Mouse (Mus musculus) mouse trophoblast stem cell (cell line): ENCODE results near the gene Dnajb3.

Experiments
- in situ Hi-C, 2 experiments: fragments of 300-500 bp; cut with MseI, MboI; formaldehyde crosslinking; loops; 2 replicates in 1 of 2; 3 replicates in 1 of 2; pipeline ENCODE4 v1.15.1; 2025

Dnajb3 gene

GRCm38 (mm10) chr1:88205294-88205922, at the start of gene Dnajb3:
Dnajb3 (minus strand) TSS chr1:88205782.
- in situ Hi-C loops = no loop called here

GRCm38 (mm10) chr1:88254793-88255465, 49.3 kb upstream of the Dnajb3 start:
- in situ Hi-C loops = no loop called here

DNA sequence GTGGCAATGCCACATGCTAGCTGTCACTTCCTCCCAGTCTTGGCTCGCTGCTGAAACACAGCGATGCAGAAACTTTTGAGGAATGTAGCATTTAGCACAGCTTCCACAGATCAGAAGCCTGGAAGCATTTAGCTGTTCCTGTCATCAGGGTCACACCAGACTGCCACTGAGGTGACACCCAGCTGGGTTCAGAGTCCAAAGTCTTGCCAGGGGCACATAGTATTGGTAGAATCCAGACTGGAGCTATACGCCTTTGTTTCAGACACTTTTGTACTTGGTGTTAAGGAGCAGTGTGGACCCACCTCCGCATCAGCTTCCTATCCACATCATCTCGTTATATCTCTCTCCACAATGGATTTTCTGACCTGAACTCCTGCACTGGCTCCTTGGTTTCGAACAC, 48.0 kb upstream of the Dnajb3 start:
- in situ Hi-C loops = no loop called here

DNA sequence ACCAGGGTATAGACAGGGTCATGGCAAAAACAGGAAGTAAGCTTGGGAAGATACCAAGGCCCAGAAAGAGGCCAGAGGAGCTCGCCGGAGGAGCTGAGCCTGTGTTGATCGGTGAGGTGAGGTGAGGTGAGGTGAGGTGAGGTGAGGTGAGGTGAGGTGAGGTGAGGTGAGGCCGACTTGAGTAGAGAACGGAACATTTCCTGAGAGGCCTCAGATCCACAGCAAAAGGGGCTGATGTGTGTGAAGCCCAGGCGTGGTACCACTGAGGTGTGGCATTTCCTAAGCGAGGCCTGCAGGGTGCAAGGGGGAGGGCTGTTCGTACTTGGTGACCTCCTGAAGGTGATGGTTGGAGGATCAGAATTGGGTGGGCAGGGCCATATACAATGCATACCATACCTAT, 47.5 kb upstream of the Dnajb3 start:
- in situ Hi-C loops = no loop called here

GRCm38 (mm10) chr1:88250023-88250422, 44.4 kb upstream of the Dnajb3 start:
- in situ Hi-C loops = no loop called here

DNA sequence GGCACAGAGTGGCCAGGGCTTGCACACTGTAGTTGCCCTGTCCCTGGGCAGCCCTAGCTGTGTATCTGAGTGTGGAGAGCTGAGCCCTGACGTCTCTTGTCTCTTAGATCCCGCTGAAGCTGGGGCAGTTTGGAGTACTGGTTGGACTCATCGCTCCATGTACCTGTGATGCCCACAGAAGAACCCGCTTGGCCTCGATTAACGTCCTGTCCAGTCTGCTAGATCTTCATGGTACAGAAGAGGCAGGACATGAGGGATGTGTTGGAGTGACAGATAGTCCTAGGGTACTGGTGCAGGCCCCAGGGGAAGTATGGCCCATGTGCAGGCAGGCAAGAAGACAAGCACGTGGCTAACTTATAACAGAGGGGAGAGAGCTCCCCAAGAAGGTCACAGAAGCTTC, 44.0 kb upstream of the Dnajb3 start:
- in situ Hi-C loops = no loop called here

DNA sequence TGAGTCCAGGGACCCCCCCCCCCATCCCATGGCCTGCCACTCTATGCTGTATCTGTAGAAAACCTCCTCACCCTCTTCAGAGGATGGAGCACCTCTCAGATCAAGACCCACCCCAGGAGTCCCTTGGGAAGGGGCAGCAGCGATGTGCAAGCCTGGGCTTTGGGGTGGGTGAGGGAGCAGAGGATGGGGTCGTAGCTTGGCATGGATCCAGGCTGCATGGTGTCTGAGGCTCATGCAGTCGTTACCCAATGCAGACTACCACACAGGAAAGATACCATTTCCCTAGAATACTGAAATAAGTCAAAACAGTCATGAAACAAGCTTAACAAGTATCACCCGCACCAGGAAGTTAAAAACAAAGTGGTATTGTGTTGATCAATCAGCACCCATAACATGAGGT, 43.1 kb upstream of the Dnajb3 start:
- in situ Hi-C loops = no loop called here

DNA sequence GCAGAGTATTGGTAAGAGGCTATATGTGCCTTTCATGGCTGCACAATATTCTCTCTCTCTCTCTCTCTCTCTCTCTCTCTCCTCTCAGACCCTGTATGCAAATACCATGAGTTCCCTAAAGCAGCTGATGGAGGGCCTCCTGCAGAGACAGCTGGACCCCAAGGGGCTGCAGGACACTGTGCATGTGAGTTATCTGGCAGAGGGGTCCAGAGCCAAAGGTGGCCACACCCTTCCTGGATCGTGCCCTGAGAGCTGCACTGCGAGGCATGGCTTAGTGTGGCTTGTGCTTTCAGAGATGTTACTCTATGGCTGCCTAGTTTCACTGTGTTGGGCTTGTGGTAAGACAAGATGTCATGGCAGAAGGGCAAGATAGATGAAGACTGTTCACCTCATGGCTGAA, 42.1 kb upstream of the Dnajb3 start:
- in situ Hi-C loops = no loop called here

GRCm38 (mm10) chr1:88246386-88246785, 40.8 kb upstream of the Dnajb3 start:
- in situ Hi-C loops = no loop called here

GRCm38 (mm10) chr1:88245881-88246280, 40.3 kb upstream of the Dnajb3 start:
- in situ Hi-C loops = no loop called here

GRCm38 (mm10) chr1:88243861-88244260, 38.3 kb upstream of the Dnajb3 start:
- in situ Hi-C loops = no loop called here

- in situ Hi-C loops = no loop called here
Observed at GRCm38 (mm10) chr1:88240579-88240978, 35.0 kb upstream of the Dnajb3 start.

DNA sequence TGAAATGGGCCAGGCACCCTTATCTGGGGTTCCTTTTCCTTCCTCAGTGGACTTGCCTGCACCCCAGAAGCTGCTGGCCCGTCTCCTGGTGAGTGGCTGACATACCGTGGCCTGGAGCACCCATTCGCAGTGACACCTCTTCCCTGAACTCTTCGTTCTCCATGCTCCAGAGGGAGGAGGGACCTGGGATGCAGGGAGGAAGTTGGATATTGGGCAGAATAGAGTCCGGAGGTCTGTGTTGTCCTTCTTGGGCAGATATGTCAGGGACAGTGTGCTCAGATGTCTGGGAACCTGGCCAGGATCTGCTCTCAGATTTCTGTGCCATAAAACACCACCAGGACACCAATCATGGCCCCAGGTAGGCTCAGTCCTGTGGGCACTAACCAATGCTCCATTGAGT, 34.5 kb upstream of the Dnajb3 start:
- in situ Hi-C loops = no loop called here

DNA sequence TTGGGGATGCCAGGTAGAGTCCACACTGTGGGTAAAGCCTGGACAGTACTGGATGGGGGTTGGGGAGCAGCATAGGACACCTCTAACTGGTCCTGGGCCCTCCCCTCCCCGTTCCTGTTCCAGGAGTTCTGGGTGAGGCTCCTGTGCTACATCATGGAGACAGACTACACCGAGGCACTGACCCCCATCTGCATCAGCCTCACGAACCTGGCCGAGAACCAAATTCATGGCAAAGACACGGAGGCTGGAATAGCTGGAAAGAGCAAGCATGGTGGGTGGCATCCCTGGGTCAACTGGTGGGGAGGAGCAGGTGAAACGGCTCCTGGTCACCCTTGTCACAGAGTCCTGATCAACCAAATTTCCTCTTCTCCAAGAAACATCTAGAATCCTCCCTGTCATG, 33.2 kb upstream of the Dnajb3 start:
- in situ Hi-C loops = no loop called here

- in situ Hi-C loops = no loop called here
Observed at GRCm38 (mm10) chr1:88237311-88237710, 31.7 kb upstream of the Dnajb3 start.

GRCm38 (mm10) chr1:88235894-88236415, 30.4 kb upstream of the Dnajb3 start:
- in situ Hi-C loops = no loop called here

DNA sequence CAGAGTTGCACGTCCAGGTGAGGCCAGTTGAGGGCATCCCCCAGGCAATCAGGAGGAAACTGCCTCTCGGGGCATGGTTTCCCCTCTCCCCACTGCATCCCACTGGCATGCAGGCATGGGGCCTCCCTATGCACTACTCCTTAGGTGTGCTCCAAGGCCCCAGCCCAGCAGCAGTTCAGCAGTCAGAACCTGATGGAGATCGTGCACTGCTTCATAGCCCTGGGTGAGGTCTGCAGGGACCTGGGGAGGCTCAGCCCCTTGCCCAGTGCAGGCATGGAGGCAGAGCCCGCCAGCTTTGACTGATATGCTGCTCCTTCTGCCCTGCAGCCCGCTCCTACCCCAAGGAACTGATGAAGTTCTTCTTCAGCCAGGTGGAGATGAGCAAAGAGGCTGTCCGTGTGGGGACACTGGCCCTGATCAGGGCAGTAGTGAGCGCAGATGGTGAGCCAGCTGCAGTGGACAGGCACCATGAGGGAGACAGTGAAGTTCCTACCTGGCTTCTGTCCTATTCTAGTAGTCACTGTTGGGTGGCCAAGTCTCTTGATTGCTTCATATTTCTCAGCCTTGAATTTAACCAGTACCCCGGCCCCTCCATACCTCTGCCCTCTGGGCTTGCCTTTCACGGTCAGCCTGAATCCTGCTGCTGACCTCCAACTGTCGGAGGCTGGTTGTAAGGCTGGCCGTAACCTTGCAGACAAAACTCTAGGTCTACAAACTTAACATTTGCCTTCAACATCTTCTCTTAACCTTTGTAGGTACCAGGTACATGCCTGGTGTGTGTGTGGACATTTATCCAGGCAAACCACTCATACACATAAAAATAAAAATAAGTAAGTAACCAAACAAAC, 29.7 kb upstream of the Dnajb3 start:
- in situ Hi-C loops = no loop called here

DNA sequence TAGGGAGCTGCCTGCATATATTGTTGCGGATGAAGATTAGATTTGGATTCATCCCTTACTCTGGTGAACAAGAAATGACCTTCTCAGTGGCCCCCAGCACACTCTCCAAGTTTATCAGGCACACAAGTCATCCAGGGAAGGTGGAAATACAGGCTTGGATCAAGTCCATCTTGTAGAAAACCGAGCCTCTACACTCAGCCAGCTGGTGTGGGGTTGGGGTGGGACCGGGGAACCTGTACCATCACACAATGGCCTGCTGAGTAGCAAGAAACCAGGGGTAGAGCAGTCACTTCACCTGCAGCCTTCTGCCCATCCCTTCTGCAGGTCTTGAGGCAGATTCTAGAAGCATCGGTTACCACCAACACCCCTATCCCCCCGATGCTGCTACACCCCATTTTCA, 29.1 kb upstream of the Dnajb3 start:
- in situ Hi-C loops = no loop called here

DNA sequence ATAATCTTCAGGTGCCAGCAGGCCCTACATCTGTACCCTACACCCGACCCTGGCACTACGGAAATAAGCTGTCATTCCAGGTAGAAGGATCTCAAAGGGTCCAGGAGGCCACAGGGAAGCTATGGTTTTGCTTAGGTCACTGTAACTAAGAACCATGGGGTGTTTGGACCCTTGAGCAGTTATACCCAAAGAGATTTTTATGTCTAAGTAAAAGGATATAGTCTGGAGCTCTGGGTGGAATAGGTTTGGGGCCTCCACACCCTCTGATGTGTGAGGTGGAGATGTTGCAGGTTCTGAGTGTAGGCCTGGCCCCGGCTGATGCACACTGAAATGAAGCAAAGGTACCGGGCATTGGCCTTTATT, 28.6 kb upstream of the Dnajb3 start:
- in situ Hi-C loops = no loop called here

GRCm38 (mm10) chr1:88233421-88234247, 28.1 kb upstream of the Dnajb3 start:
- in situ Hi-C loops = no loop called here

DNA sequence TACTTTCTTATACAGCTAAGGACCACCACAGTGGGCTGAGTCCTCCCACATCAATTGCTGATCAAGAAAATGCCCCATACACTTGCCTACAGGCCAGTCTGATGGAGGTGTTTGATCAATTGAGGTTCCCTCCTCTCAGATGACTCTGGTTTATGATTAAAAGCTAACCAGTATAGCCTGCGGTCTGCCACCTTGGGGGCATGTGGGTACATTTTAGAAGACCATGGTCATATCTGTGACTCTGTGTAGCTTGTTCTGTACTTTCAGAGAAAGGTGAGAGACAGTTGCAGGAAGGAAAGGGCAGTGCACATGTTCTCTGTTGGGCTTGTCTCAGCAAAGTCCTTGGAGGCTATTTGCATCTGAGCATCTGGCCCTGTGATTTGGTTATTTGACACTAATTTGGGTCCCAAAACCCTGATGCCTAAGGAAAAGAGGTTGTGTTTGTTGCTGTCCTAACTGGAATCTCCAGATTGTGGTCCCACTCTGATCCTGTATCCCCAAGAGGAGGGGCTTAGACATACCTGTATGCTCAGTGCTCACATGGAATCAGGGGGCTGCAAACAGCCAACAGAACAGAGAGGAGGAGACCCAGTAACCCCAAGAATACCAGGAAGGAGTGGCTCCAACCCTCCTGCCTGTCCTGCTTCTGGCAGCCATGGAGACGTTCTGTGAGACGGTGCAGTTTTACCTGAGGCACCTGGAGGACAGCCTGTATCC, 27.2 kb upstream of the Dnajb3 start:
- in situ Hi-C loops = no loop called here
